Mouse (Mus musculus): ENCODE measurements around the gene Gm6309. TPM values are rescaled to one million over a fixed set of nuclear protein-coding genes. Genes with fewer than 3 reads are reported as not detected.

The Gm6309 gene
- polyA plus RNA-seq (2017; shearing (Covaris generic)) = not detected

GRCm38 (mm10) chr5:146170621-146171020 is at the start of gene Gm6309:
Gm6309 (minus strand) TSS chr5:146170721.

GRCm38 (mm10) chr5:146185204-146185603 is 14.7 kb upstream of the Gm6309 start, which contains the start of gene 1700001J03Rik:
1700001J03Rik (minus strand) TSS chr5:146185304.

GRCm38 (mm10) chr5:146160439-146160838 is 10.1 kb downstream of the Gm6309 start, which contains the start of gene Gm5565:
Gm5565 (minus strand) TSS chr5:146160539.

Other genes starting within 250 kb of the Gm6309 start
- not detected for gene Cyp3a25, start 161.1 kb downstream of the Gm6309 start, polyA plus RNA-seq (2017; shearing (Covaris generic))
- not detected for gene Cyp3a59, start 91.5 kb downstream of the Gm6309 start, polyA plus RNA-seq (2017; shearing (Covaris generic))
- not detected for gene Gm5565, start 10.2 kb downstream of the Gm6309 start, polyA plus RNA-seq (2017; shearing (Covaris generic))
- gene 1700001J03Rik, start 14.6 kb upstream of the Gm6309 start, polyA plus RNA-seq (2017; shearing (Covaris generic)) = 0.38 TPM
- gene Rnf6, start 50.8 kb upstream of the Gm6309 start, polyA plus RNA-seq (2017; shearing (Covaris generic)) = 94.6 TPM
- gene Cdk8, start 60.5 kb upstream of the Gm6309 start, polyA plus RNA-seq (2017; shearing (Covaris generic)) = 7.5 TPM
- not detected for gene Wasf3, start 214.3 kb upstream of the Gm6309 start, polyA plus RNA-seq (2017; shearing (Covaris generic))

All from inflammation-experienced regulatory T-cells, adult 16 weeks (primary cell).